Comparison of ENCODE assay signal across 20 mouse cellular contexts in genomic region chr9:37546889-37547288, GRCm38 (mm10). TPM values are rescaled to one million over a fixed set of nuclear protein-coding genes. Genes with fewer than 3 reads are reported as not detected.
A peak's percentile ranks its signal among the peaks of the same experiment; 100 is the strongest.
DNase-seq lines count a peak whose midpoint lies in the region; ATAC-seq and TF ChIP-seq lines count a peak whose summit lies in the region.
"Had no signal": no experiment of that assay in that cellular context is flagged by ENCODE, and none has a peak within 500 bp of the region (broad histone marks: within the 10 kb centered on the region; RNA-seq: fewer than 3 reads in every experiment).

No protein-coding gene starts in this region.

- no peak for TF ChIP-seq EP300 in heart, adult 2 months (IDR thresholded peaks at IDR 0.05; ENCODE audit: insufficient read depth, low read depth, low read length)
- TF ChIP-seq EP300 in liver, embryonic 14.5 days (IDR thresholded peaks at IDR 0.05; ENCODE audit: low read depth) = no peak

- peaks cover 7% of the 10 kb centered on the region for H3K36me3 ChIP-seq in heart, adult 2 months (ENCODE audit: control insufficient read depth, insufficient read depth, low read length)
- no peaks in the 10 kb centered on the region for H3K36me3 ChIP-seq in liver, embryonic 14.5 days (replicated peaks; ENCODE audit: control insufficient read depth, insufficient read depth, low read depth)
- H3K36me3 ChIP-seq in liver, embryonic 12.5 days = no peaks in the 10 kb centered on the region
- H3K36me3 ChIP-seq: embryonic facial prominence, embryonic 13.5 days; liver, embryonic 13.5 days; neural tube, embryonic 13.5 days had no signal

- TF ChIP-seq POLR2A in heart, adult 2 months (IDR thresholded peaks at IDR 0.05; ENCODE audit: insufficient read depth, low read depth, low read length) = no peak

- H3K4me1 ChIP-seq in heart, adult 2 months (ENCODE audit: control insufficient read depth, insufficient read depth, low read length) = peaks cover 8% of the 10 kb centered on the region
- peaks cover 0 to 7% of the 10 kb centered on the region in 2 experiments; a peak in 2 of 4 replicates for H3K4me1 ChIP-seq in liver, embryonic 14.5 days (replicated peaks; ENCODE audit: control insufficient read depth in 2 of 2, insufficient read depth in 2 of 2, low read length in 1 of 2)
- peaks cover 29% of the 10 kb centered on the region for H3K4me1 ChIP-seq in liver, embryonic 12.5 days

- no peak for DNase-seq in heart, adult 2 months
- no peak for DNase-seq in heart, postnatal 25 days (ENCODE audit: low spot score)
- DNase-seq in liver, embryonic 14.5 days (ENCODE audit: low read depth in 3 of 3, low spot score in 3 of 3) = no peak
- DNase-seq in 416B (ENCODE audit: low read depth) (peak; percentile 44), R1 (ENCODE audit: low read depth, low spot score) (peak; percentile 57)
- DNase-seq in gastrocnemius, postnatal 36 days = no peak
- no peak for DNase-seq in cerebellum, adult 9-11 months
- DNase-seq: cerebellum, adult 11 months; cerebellum, postnatal 36 days; heart, postnatal 10 days; liver, embryonic 13.5 days; right cerebral cortex, postnatal 4 days; thymus, adult 18-20 months had no signal

- ATAC-seq in liver, embryonic 14.5 days (ENCODE audit: insufficient read depth) = no peak
- ATAC-seq in liver, embryonic 12.5 days = no peak
- ATAC-seq: Patski had no signal

- intact Hi-C loops in heart, adult 2 months (cut with DNase I) = no loop called here
- intact Hi-C loops in heart, postnatal 25 days (cut with DNase I) = loop anchor here (2.0 kb wide), 1 partner anchor 68 kb away; no protein-coding TSS in a partner anchor
- intact Hi-C loops in gastrocnemius, postnatal 36 days (cut with DNase I) = loop anchor here (10.0 kb wide), 1 partner anchor 112 kb away; the partner anchor contains the start of gene Robo3

- H3K79me2 ChIP-seq in heart, adult 2 months (replicated peaks; ENCODE audit: control insufficient read depth, insufficient read depth, low read length) = no peaks in the 10 kb centered on the region

- H3K27me3 ChIP-seq in heart, adult 2 months (ENCODE audit: control insufficient read depth, insufficient read depth, low read length) = no peaks in the 10 kb centered on the region
- peaks cover 13% of the 10 kb centered on the region for H3K27me3 ChIP-seq in liver, embryonic 14.5 days (ENCODE audit: control insufficient read depth, insufficient read depth, low read length)
- peaks cover 52% of the 10 kb centered on the region for H3K27me3 ChIP-seq in liver, embryonic 12.5 days (replicated peaks)

- H3K4me3 ChIP-seq in heart, adult 2 months = no peak overlapping the region
- no peak overlapping the region for H3K4me3 ChIP-seq in liver, embryonic 14.5 days (ENCODE audit: insufficient read depth in 1 of 2, low read depth in 2 of 2, low read length in 2 of 2)
- H3K4me3 ChIP-seq in liver, embryonic 12.5 days = no peak overlapping the region
- H3K4me3 ChIP-seq: embryonic facial prominence, embryonic 13.5 days; liver, embryonic 13.5 days; neural tube, embryonic 13.5 days had no signal

- H3K27ac ChIP-seq in heart, adult 2 months = no peak overlapping the region
- no peak overlapping the region for H3K27ac ChIP-seq in liver, embryonic 14.5 days
- no peak overlapping the region for H3K27ac ChIP-seq in liver, embryonic 12.5 days
- H3K27ac ChIP-seq: embryonic facial prominence, embryonic 13.5 days; hindbrain, embryonic 14.5 days; liver, embryonic 13.5 days; neural tube, embryonic 13.5 days had no signal

- H3K4me2 ChIP-seq in liver, embryonic 14.5 days (ENCODE audit: low read depth) = no peak overlapping the region
- no peak overlapping the region for H3K4me2 ChIP-seq in liver, embryonic 12.5 days
- H3K4me2 ChIP-seq: embryonic facial prominence, embryonic 13.5 days; hindbrain, embryonic 14.5 days; liver, embryonic 13.5 days; neural tube, embryonic 13.5 days had no signal

- TF ChIP-seq CTCF in heart, adult 2 months (IDR thresholded peaks at IDR 0.05) = peak; percentile 66
- TF ChIP-seq CTCF in liver, embryonic 14.5 days (IDR thresholded peaks at IDR 0.05; ENCODE audit: low read depth) = peak; percentile 23

- no peaks in the 10 kb centered on the region for H3K9me3 ChIP-seq in liver, embryonic 14.5 days (ENCODE audit: control insufficient read depth, low read length)
- no peaks in the 10 kb centered on the region for H3K9me3 ChIP-seq in liver, embryonic 12.5 days (replicated peaks)
- H3K9me3 ChIP-seq: embryonic facial prominence, embryonic 13.5 days; liver, embryonic 13.5 days; neural tube, embryonic 13.5 days had no signal

- WGBS in heart, adult 2 months = 47% methylated on average over 1 of the region's 1 CpGs
- 52% methylated on average over 1 of the region's 1 CpGs for WGBS in liver, embryonic 14.5 days (ENCODE audit: insufficient replicate concordance)
- 73% methylated on average over 1 of the region's 1 CpGs for WGBS in liver, embryonic 12.5 days (ENCODE audit: insufficient replicate concordance)

- no peak overlapping the region for H3K9ac ChIP-seq in heart, adult 2 months (ENCODE audit: low read depth, low read length)
- H3K9ac ChIP-seq in liver, embryonic 14.5 days (replicated peaks) = no peak overlapping the region
- H3K9ac ChIP-seq in liver, embryonic 12.5 days = no peak overlapping the region
- H3K9ac ChIP-seq: embryonic facial prominence, embryonic 13.5 days; hindbrain, embryonic 14.5 days; liver, embryonic 13.5 days; neural tube, embryonic 13.5 days had no signal

RNA-seq across cellular contexts. Expression of gene Nrgn, which starts 5.8 kb away (rescaled TPM):
- total RNA-seq in heart, adult 2 months (2021) = 10 to 100 TPM in 1 of 2 experiments, 1 to 10 TPM in 1; 4.0 to 27.2 TPM
- polyA plus RNA-seq in heart, adult 2 months (2012; rRNA removed) = 8.6 and 21.7 TPM in 2 replicates
- 1 to 10 TPM; 3.2 to 6.7 TPM for total RNA-seq in heart, postnatal 25 days (2021)
- 5.4 and 7.1 TPM in 2 replicates for polyA plus RNA-seq in liver, embryonic 14.5 days (2012; rRNA removed)
- polyA plus RNA-seq in liver, embryonic 14.5 days (2014; fragmentation: Nextera tagmentation; extraction: Ambion mirVana) = 5.4 and 7.6 TPM in 2 replicates
- 20.6 and 23.4 TPM in 2 replicates for polyA plus RNA-seq in liver, embryonic 12.5 days (2016; fragmentation: Nextera tagmentation; extraction: Ambion mirVana)
- total RNA-seq in gastrocnemius, postnatal 36 days (2021) = under 1 TPM; 0.35 to 0.66 TPM

RNA-seq across cellular contexts. Expression of gene Vsig2, which starts 7.8 kb away (rescaled TPM):
- 1 to 10 TPM; 2.5 to 4.9 TPM for total RNA-seq in heart, adult 2 months (2021)
- polyA plus RNA-seq in heart, adult 2 months (2012; rRNA removed) = 16.0 and 21.1 TPM in 2 replicates
- 1 to 10 TPM; 4.1 to 4.7 TPM for total RNA-seq in heart, postnatal 25 days (2021)
- polyA plus RNA-seq in liver, embryonic 14.5 days (2012; rRNA removed) = 0.70 and 0.81 TPM in 2 replicates
- 0.36 TPM in 1 of 2 replicates, not detected in the other for polyA plus RNA-seq in liver, embryonic 14.5 days (2014; fragmentation: Nextera tagmentation; extraction: Ambion mirVana)
- 0.29 and 0.76 TPM in 2 replicates for polyA plus RNA-seq in liver, embryonic 12.5 days (2016; fragmentation: Nextera tagmentation; extraction: Ambion mirVana)
- 1 to 10 TPM; 1.8 to 3.6 TPM for total RNA-seq in gastrocnemius, postnatal 36 days (2021)
- total RNA-seq: megakaryocyte-erythroid progenitor cell, adult 5-6 weeks; monocyte, adult 5-6 weeks had no signal

RNA-seq across cellular contexts. Expression of gene Siae, which starts 8.6 kb away (rescaled TPM):
- 1 to 10 TPM; 7.7 to 8.2 TPM for total RNA-seq in heart, adult 2 months (2021)
- polyA plus RNA-seq in heart, adult 2 months (2012; rRNA removed) = 7.7 and 18.7 TPM in 2 replicates
- total RNA-seq in heart, postnatal 25 days (2021) = 1 to 10 TPM; 8.4 to 8.7 TPM
- 2.2 TPM in 2 replicates for polyA plus RNA-seq in liver, embryonic 14.5 days (2012; rRNA removed)
- 5.7 and 6.0 TPM in 2 replicates for polyA plus RNA-seq in liver, embryonic 14.5 days (2014; fragmentation: Nextera tagmentation; extraction: Ambion mirVana)
- polyA plus RNA-seq in liver, embryonic 12.5 days (2016; fragmentation: Nextera tagmentation; extraction: Ambion mirVana) = 5.6 and 5.7 TPM in 2 replicates
- total RNA-seq in gastrocnemius, postnatal 36 days (2021) = 1 to 10 TPM; 3.5 TPM

RNA-seq across cellular contexts. Expression of gene Esam, which starts 19.0 kb away (rescaled TPM):
- 10 to 100 TPM; 58.5 to 81.3 TPM for total RNA-seq in heart, adult 2 months (2021)
- 77.1 and 87.2 TPM in 2 replicates for polyA plus RNA-seq in heart, adult 2 months (2012; rRNA removed)
- 10 to 100 TPM; 62.5 to 77.7 TPM for total RNA-seq in heart, postnatal 25 days (2021)
- polyA plus RNA-seq in liver, embryonic 14.5 days (2012; rRNA removed) = 6.5 and 7.3 TPM in 2 replicates
- polyA plus RNA-seq in liver, embryonic 14.5 days (2014; fragmentation: Nextera tagmentation; extraction: Ambion mirVana) = 9.9 and 10.7 TPM in 2 replicates
- 22.0 and 22.8 TPM in 2 replicates for polyA plus RNA-seq in liver, embryonic 12.5 days (2016; fragmentation: Nextera tagmentation; extraction: Ambion mirVana)
- 10 to 100 TPM; 20.8 to 23.3 TPM for total RNA-seq in gastrocnemius, postnatal 36 days (2021)
- total RNA-seq: monocyte, adult 5-6 weeks had no signal

RNA-seq across cellular contexts. Expression of gene Msantd2, which starts 57.8 kb away (rescaled TPM):
- 1 to 10 TPM; 6.4 to 7.1 TPM for total RNA-seq in heart, adult 2 months (2021)
- 10.7 and 12.8 TPM in 2 replicates for polyA plus RNA-seq in heart, adult 2 months (2012; rRNA removed)
- 1 to 10 TPM; 7.8 to 8.0 TPM for total RNA-seq in heart, postnatal 25 days (2021)
- 6.6 and 9.3 TPM in 2 replicates for polyA plus RNA-seq in liver, embryonic 14.5 days (2012; rRNA removed)
- polyA plus RNA-seq in liver, embryonic 14.5 days (2014; fragmentation: Nextera tagmentation; extraction: Ambion mirVana) = 3.8 TPM in 2 replicates
- polyA plus RNA-seq in liver, embryonic 12.5 days (2016; fragmentation: Nextera tagmentation; extraction: Ambion mirVana) = 11.3 and 11.8 TPM in 2 replicates
- total RNA-seq in gastrocnemius, postnatal 36 days (2021) = 1 to 10 TPM; 3.0 to 3.3 TPM

Comparison
In these comparisons a context has a peak if more than half of its experiments do, and no peak if none do; other contexts are left out.
1. DNase-seq: peak in 416B (single experiment) and R1 (single experiment); none in heart, adult 2 months (0 of 2), heart, postnatal 25 days (single experiment), liver, embryonic 14.5 days (0 of 3), gastrocnemius, postnatal 36 days (0 of 2) and cerebellum, adult 9-11 months (single experiment).